Mouse (Mus musculus): Measurements from ENCODE around the gene Fgfr2. TPM values are rescaled to one million over a fixed set of nuclear protein-coding genes. Genes with fewer than 3 reads are reported as not detected.
"Not testable (repeated sequence)": the region's sequence is repeated elsewhere in the genome, so short reads cannot be mapped to it uniquely, and the experiment has no call there.

Fgfr2 gene
- polyA plus RNA-seq, 1 experiment from 2014 or later = 18.5 TPM

DNA sequence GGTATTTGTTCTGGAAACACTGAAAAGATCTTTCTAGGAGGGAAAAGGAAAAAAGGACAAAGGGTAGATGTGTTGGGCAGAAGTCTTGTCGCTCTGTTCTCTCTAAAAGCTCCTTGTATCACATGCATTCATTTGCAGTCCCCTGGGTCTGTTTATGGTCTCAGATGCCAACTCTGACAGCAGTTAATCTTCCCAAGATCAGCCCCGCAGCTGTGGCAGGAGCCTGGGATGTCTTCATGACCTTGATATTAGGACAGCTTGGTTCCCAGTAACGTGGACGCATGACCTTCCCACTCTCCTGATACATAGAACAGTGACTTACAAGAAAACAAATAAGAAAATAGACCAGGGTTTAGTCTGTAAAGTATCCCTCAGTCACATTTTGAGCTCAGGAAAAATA, 2509.2 kb downstream of the Fgfr2 start:
- no peaks in the 10 kb centered on the region for H3K4me1 ChIP-seq
- H3K9me3 ChIP-seq (replicated peaks) = no peaks in the 10 kb centered on the region
- WGBS (ENCODE audit: insufficient replicate concordance) = 49% methylated on average over 4 of the region's 4 CpGs
- no peaks in the 10 kb centered on the region for H3K36me3 ChIP-seq
- no peaks in the 10 kb centered on the region for H3K27me3 ChIP-seq (replicated peaks)
- ATAC-seq = no peak
- no peak overlapping the region for H3K4me2 ChIP-seq
- no peak overlapping the region for H3K27ac ChIP-seq
- H3K9ac ChIP-seq = no peak overlapping the region
- no peak overlapping the region for H3K4me3 ChIP-seq

- no peaks in the 10 kb centered on the region for H3K36me3 ChIP-seq
- H3K9ac ChIP-seq = no peak overlapping the region
- H3K9me3 ChIP-seq (replicated peaks) = no peaks in the 10 kb centered on the region
- H3K27me3 ChIP-seq (replicated peaks) = no peaks in the 10 kb centered on the region
- no peak overlapping the region for H3K27ac ChIP-seq
- no peak for ATAC-seq
- H3K4me1 ChIP-seq = no peaks in the 10 kb centered on the region
- H3K4me2 ChIP-seq = no peak overlapping the region
- no peak overlapping the region for H3K4me3 ChIP-seq
- WGBS (ENCODE audit: insufficient replicate concordance) = 67% methylated on average over 4 of the region's 4 CpGs
Measured at GRCm38 (mm10) chr7:130606958-130607357, 2516.2 kb downstream of the Fgfr2 start.

DNA sequence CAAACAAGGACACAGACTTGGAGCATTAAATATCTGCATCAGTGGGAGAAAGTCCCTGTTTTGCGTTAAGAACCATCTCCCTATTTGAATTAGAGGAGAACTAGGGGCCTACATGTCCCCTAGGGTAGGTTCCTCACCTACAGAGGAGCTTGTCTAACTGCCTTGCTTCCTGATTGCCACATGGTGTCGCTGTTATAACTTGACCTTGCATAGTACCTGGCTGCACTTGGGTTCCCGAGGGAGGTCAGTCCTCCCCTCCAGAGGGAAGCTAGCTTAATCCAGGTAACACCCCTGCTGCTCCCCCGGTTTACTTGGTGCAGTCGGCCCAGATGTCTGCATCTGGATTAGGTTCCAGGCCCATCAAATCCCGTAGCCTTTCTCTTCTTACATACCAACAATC, 2518.0 kb downstream of the Fgfr2 start:
- H3K9ac ChIP-seq = no peak overlapping the region
- H3K36me3 ChIP-seq = no peaks in the 10 kb centered on the region
- H3K4me1 ChIP-seq = no peaks in the 10 kb centered on the region
- 18% methylated on average over 6 of the region's 6 CpGs for WGBS (ENCODE audit: insufficient replicate concordance)
- H3K27me3 ChIP-seq (replicated peaks) = no peaks in the 10 kb centered on the region
- H3K4me2 ChIP-seq = no peak overlapping the region
- no peaks in the 10 kb centered on the region for H3K9me3 ChIP-seq (replicated peaks)
- ATAC-seq = no peak
- H3K27ac ChIP-seq = no peak overlapping the region
- no peak overlapping the region for H3K4me3 ChIP-seq

GRCm38 (mm10) chr7:130604390-130604789, 2518.8 kb downstream of the Fgfr2 start:
- Histone ChIP-seq H3K4me3 (no peak overlapping the region), H3K4me2 (no peak overlapping the region), H3K27me3 (replicated peaks) (no peaks in the 10 kb centered on the region), H3K9ac (no peak overlapping the region), H3K27ac (no peak overlapping the region), H3K36me3 (no peaks in the 10 kb centered on the region), H3K4me1 (no peaks in the 10 kb centered on the region), H3K9me3 (replicated peaks) (no peaks in the 10 kb centered on the region)
- no peak for ATAC-seq
- WGBS (ENCODE audit: insufficient replicate concordance) = 65% methylated on average over 2 of the region's 2 CpGs

DNA sequence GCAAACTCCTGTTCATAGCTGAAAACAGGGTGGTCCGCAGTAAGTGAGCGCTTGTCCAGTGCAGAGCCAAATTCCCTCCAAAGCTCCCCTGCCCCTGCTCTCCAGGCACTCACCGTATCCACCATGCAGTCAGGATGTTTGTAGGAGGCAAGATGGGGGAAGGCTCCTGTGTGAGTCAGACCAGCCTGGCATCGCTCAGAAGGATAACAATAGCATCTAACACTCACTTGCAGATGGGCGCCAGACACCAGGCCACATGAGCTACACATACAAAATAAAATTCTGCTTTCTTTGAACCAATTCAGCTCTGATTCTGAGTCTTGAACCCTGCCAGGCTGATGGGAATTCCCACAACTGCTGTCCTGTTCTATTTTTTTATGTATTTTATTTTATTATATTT, 2519.6 kb downstream of the Fgfr2 start:
- no peak overlapping the region for H3K9ac ChIP-seq
- H3K36me3 ChIP-seq = no peaks in the 10 kb centered on the region
- no peak for ATAC-seq
- no peak overlapping the region for H3K4me2 ChIP-seq
- no peaks in the 10 kb centered on the region for H3K27me3 ChIP-seq (replicated peaks)
- no peak overlapping the region for H3K27ac ChIP-seq
- 71% methylated on average over 5 of the region's 5 CpGs for WGBS (ENCODE audit: insufficient replicate concordance)
- H3K4me1 ChIP-seq = no peaks in the 10 kb centered on the region
- no peak overlapping the region for H3K4me3 ChIP-seq
- H3K9me3 ChIP-seq (replicated peaks) = no peaks in the 10 kb centered on the region

DNA sequence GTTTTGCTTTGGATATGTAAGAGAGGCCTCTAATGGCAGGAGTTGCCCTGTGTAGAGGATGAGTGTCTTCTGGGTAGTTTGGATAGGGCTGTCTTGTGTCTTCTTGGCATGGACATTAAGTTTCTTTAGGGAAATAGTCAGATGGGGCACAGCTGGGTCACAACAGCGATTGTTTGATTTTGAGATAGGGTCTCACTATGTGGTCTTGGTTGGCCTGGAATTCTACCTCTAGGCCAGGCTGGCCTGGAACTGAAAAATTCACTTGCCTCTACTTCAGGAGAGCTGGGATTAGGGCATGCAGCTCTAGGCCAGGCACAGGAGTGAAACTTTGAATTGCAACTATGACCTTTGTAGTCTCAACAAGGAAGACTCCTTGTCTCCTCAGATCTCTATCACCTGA, 2520.3 kb downstream of the Fgfr2 start:
- H3K4me2 ChIP-seq = no peak overlapping the region
- no peaks in the 10 kb centered on the region for H3K4me1 ChIP-seq
- H3K27ac ChIP-seq = no peak overlapping the region
- H3K36me3 ChIP-seq = no peaks in the 10 kb centered on the region
- no peak overlapping the region for H3K4me3 ChIP-seq
- ATAC-seq = no peak
- no peaks in the 10 kb centered on the region for H3K27me3 ChIP-seq (replicated peaks)
- WGBS (ENCODE audit: insufficient replicate concordance) = 54% methylated on average over 1 of the region's 1 CpGs
- no peak overlapping the region for H3K9ac ChIP-seq
- no peaks in the 10 kb centered on the region for H3K9me3 ChIP-seq (replicated peaks)

DNA sequence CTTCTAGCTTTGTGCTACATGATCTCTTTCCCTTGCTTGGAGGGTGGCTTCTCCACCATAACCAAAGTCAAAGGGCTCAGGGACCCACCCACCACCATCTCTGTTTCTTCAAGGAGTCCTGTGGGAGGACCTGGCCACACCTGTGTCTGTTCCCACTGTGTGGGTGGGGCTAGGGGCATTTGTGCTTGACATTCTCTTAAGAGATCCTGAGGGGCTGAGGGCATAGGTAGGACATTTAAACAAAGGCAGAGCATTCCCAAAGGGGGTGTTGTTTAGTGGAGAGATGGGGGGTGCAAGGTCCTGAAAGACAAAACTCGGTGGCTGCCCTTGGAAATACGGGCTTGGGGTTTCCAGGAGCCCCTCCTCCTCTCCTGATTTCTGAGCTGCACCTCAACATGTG, 2522.6 kb downstream of the Fgfr2 start:
- no peak overlapping the region for H3K4me2 ChIP-seq
- WGBS (ENCODE audit: insufficient replicate concordance) = 57% methylated on average over 2 of the region's 2 CpGs
- no peaks in the 10 kb centered on the region for H3K4me1 ChIP-seq
- no peak overlapping the region for H3K4me3 ChIP-seq
- no peak overlapping the region for H3K27ac ChIP-seq
- no peak overlapping the region for H3K9ac ChIP-seq
- no peak for ATAC-seq
- no peaks in the 10 kb centered on the region for H3K27me3 ChIP-seq (replicated peaks)
- H3K36me3 ChIP-seq = no peaks in the 10 kb centered on the region
- no peaks in the 10 kb centered on the region for H3K9me3 ChIP-seq (replicated peaks)

GRCm38 (mm10) chr7:130600074-130600473, 2523.1 kb downstream of the Fgfr2 start:
- Histone ChIP-seq H3K27ac (no peak overlapping the region), H3K27me3 (replicated peaks) (no peaks in the 10 kb centered on the region), H3K4me2 (no peak overlapping the region), H3K4me3 (no peak overlapping the region), H3K4me1 (no peaks in the 10 kb centered on the region), H3K9ac (no peak overlapping the region), H3K36me3 (no peaks in the 10 kb centered on the region), H3K9me3 (replicated peaks) (no peaks in the 10 kb centered on the region)
- 61% methylated on average over 3 of the region's 3 CpGs for WGBS (ENCODE audit: insufficient replicate concordance)
- no peak for ATAC-seq

DNA sequence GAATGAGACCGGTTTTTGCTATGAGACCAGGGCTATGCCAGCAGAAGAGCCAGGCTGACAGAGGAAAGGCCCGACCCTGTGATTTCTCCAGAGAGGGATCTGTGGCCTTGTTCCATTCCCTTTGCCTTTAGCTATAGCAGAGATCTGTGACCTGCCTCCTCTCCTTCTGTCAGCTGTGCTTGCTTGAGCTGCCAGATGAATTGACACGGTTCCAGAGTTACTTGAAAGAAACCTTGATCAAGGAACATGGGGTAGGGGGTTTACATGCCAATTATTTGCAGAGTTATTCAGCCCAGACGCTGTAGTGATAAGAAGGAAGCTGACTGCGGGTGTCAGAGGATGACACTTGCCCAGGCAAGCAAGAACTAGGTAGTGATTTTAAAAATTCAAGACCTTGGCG, 2525.6 kb downstream of the Fgfr2 start:
- Histone ChIP-seq H3K27ac (no peak overlapping the region), H3K36me3 (no peaks in the 10 kb centered on the region), H3K4me1 (no peaks in the 10 kb centered on the region), H3K9me3 (replicated peaks) (no peaks in the 10 kb centered on the region), H3K27me3 (replicated peaks) (no peaks in the 10 kb centered on the region), H3K9ac (no peak overlapping the region), H3K4me2 (no peak overlapping the region), H3K4me3 (no peak overlapping the region)
- 50% methylated on average over 6 of the region's 6 CpGs for WGBS (ENCODE audit: insufficient replicate concordance)
- ATAC-seq = no peak

GRCm38 (mm10) chr7:130596079-130596855, 2526.9 kb downstream of the Fgfr2 start:
- H3K4me1 ChIP-seq; H3K27ac ChIP-seq; H3K4me2 ChIP-seq; H3K27me3 ChIP-seq (replicated peaks); H3K9me3 ChIP-seq (replicated peaks); H3K4me3 ChIP-seq; H3K9ac ChIP-seq; ATAC-seq; H3K36me3 ChIP-seq: not testable (repeated sequence)
- 49% methylated on average over 9 of the region's 19 CpGs for WGBS (ENCODE audit: insufficient replicate concordance)

GRCm38 (mm10) chr7:130593375-130594239, 2529.5 kb downstream of the Fgfr2 start:
- not testable (repeated sequence) for H3K36me3 ChIP-seq; H3K9me3 ChIP-seq (replicated peaks); H3K4me3 ChIP-seq; H3K4me2 ChIP-seq; H3K4me1 ChIP-seq; ATAC-seq; H3K27me3 ChIP-seq (replicated peaks); H3K9ac ChIP-seq; H3K27ac ChIP-seq
- 66% methylated on average over 8 of the region's 11 CpGs for WGBS (ENCODE audit: insufficient replicate concordance)

DNA sequence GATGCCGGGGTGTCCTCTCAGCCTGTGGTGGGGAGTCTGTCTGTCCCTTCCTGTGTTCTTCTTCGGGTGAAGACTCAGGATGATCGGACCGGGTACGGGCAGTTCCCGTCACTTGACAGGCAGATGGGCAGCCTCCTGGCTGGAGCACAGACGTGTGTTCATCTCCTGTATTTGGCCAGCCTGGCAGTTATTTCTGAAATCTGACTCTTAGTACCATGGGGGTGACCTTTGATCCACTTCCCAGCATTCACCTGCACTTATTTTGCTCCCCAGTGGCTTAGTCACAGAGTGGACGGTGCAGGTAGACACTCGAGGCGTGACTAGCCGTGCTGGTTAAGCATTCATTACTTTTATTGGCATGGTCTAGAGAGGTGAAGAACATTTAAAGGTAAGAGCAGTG, 2530.2 kb downstream of the Fgfr2 start:
- not testable (repeated sequence) for H3K9ac ChIP-seq; H3K4me2 ChIP-seq; H3K4me3 ChIP-seq; H3K9me3 ChIP-seq (replicated peaks); H3K4me1 ChIP-seq; H3K27me3 ChIP-seq (replicated peaks); H3K36me3 ChIP-seq; H3K27ac ChIP-seq
- no CpG with 5 or more reads among the region's 11 CpGs for WGBS (ENCODE audit: insufficient replicate concordance)
- ATAC-seq = 0 out of 2 replicates have a peak, but pooled peaks have one; percentile 36

Data from liver, embryonic 12.5 days (tissue).